Mouse (Mus musculus) G1E (cell line): ENCODE measurements around the gene C3.

Experiments
- CTCF ChIP-seq: IDR thresholded peaks from 2 replicates; pipeline ENCODE4 v1.5.1; 2012; ENCODE audit warnings: low read depth, low read length, inconsistent platforms, mixed read lengths
- GATA1 ChIP-seq: IDR thresholded peaks from 2 replicates; pipeline ENCODE4 v1.6.1; 2012; ENCODE audit warnings: borderline replicate concordance, low read length, inconsistent platforms, mixed read lengths
- GATA2 ChIP-seq: IDR thresholded peaks from 2 replicates; pipeline ENCODE4 v1.6.1; 2012; ENCODE audit warnings: low read depth, low read length, inconsistent platforms, borderline replicate concordance
- POLR2AphosphoS5 ChIP-seq: IDR thresholded peaks from 2 replicates; pipeline ENCODE4 v1.6.1; 2012; ENCODE audit warnings: low read depth, low read length, inconsistent platforms; ENCODE audit not compliant: insufficient replicate concordance
- TAL1 ChIP-seq: conservative IDR thresholded peaks from 2 replicates; pipeline ENCODE4 v1.6.1; 2012; ENCODE audit warnings: low read depth, low read length, inconsistent platforms, mixed read lengths

DNA sequence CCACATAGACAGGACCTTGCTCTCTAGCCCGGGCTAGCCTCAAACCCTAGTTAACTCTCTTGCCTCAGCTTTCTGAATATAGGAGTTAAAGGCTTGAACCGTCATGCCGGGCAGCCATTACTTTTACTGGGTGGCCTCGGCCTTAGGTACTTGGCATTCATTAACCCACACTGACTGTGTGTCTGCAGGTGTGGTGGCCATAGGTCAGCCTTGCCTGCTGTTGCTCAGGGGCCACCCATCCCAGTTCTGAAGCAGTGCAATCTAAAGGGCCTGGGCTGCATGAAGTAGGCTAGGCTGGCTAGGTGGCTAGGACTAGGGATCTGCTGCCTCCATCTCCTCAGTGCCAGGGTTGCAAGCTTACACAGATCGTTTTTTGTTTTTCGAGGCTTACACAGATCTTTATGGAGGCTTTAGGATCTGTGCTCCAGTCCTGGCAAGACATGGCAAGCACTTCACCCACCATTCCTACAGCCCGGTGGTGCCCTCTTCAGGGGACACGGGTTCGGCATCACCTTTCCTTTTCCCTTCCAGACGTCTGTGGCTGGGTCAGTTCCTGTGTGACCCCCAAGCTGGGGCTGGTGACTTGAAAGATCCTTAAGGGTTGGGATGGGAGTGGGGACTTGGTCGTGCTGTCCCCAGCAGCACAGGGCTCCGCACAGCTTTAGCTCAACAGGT is 6.5 kb upstream of the C3 start:
- TF ChIP-seq CTCF (no peak), GATA2 (no peak), GATA1 (no peak), POLR2AphosphoS5 (no peak), TAL1 (no peak)
